Comparison of ENCODE assay signal across 12 mouse cellular contexts in genomic region chr9:21311695-21312094, GRCm38 (mm10). TPM values are rescaled to one million over a fixed set of nuclear protein-coding genes. Genes with fewer than 3 reads are reported as not detected.
DNase-seq lines count a peak whose midpoint lies in the region; ATAC-seq and TF ChIP-seq lines count a peak whose summit lies in the region.
"Had no signal": no experiment of that assay in that cellular context is flagged by ENCODE, and none has a peak within 500 bp of the region (broad histone marks: within the 10 kb centered on the region; RNA-seq: fewer than 3 reads in every experiment).

No protein-coding gene starts in this region.

- peaks cover 23% of the 10 kb centered on the region for H3K27me3 ChIP-seq in hindbrain, embryonic 10.5 days (ENCODE audit: insufficient read depth, poor library complexity, severe bottlenecking)
- H3K27me3 ChIP-seq in hindbrain, embryonic 11.5 days (ENCODE audit: control insufficient read depth, insufficient read depth, low read length) = peaks cover 10% of the 10 kb centered on the region
- H3K27me3 ChIP-seq in hindbrain, embryonic 13.5 days = peaks cover 18% of the 10 kb centered on the region
- H3K27me3 ChIP-seq in midbrain, embryonic 13.5 days = peaks cover 18% of the 10 kb centered on the region
- H3K27me3 ChIP-seq in cerebellum, adult 2 months (ENCODE audit: control insufficient read depth, insufficient read depth, low read length) = no peaks in the 10 kb centered on the region

- no peak overlapping the region for H3K4me2 ChIP-seq in hindbrain, embryonic 11.5 days (replicated peaks; ENCODE audit: low read depth, low read length)
- peak overlapping the region; percentile 39 for H3K4me2 ChIP-seq in hindbrain, embryonic 13.5 days
- H3K4me2 ChIP-seq in midbrain, embryonic 13.5 days (replicated peaks) = no peak overlapping the region

- 25% methylated on average over 7 of the region's 7 CpGs for WGBS in hindbrain, embryonic 10.5 days
- WGBS in hindbrain, embryonic 11.5 days = 27% methylated on average over 7 of the region's 7 CpGs
- 24% methylated on average over 7 of the region's 7 CpGs for whole genome bisulfite sequencing in hindbrain, embryonic 13.5 days
- WGBS in midbrain, embryonic 13.5 days = 24% methylated on average over 7 of the region's 7 CpGs
- 56% methylated on average over 7 of the region's 7 CpGs for WGBS in cerebellum, adult 2 months

- in situ Hi-C loops in ES-E14 (cut with MboI; ENCODE audit: low sequenced_read_pairs in 2 of 2, unreplicated experiment in 2 of 2) = no loop called here

- no peak overlapping the region for H3K9ac ChIP-seq in hindbrain, embryonic 11.5 days (ENCODE audit: low read depth, low read length)
- H3K9ac ChIP-seq in ES-E14 (ENCODE audit: insufficient read depth, low read depth, low read length, poor library complexity, severe bottlenecking) = peak overlapping the region; percentile 57
- peak overlapping the region; percentile 29; the same call in 1 of the 2 replicates for H3K9ac ChIP-seq in hindbrain, embryonic 13.5 days
- no peak overlapping the region for H3K9ac ChIP-seq in midbrain, embryonic 13.5 days (replicated peaks)

- DNase-seq in hindbrain, embryonic 10.5 days (ENCODE audit: low spot score) = no peak
- DNase-seq in hindbrain, embryonic 11.5 days (ENCODE audit: low spot score) = no peak
- no peak for DNase-seq in ES-E14 (ENCODE audit: low read depth, low spot score)
- no peak for DNase-seq in cerebellum, adult 2 months
- DNase-seq in left cerebral cortex, adult 18-20 months (ENCODE audit: low spot score in 2 of 2) = no peak
- DNase-seq: adrenal gland, adult 2 months; cerebellum, adult 9-11 months had no signal

- ATAC-seq in hindbrain, embryonic 11.5 days (ENCODE audit: low FRiP score) = no peak
- ATAC-seq in hindbrain, embryonic 13.5 days (ENCODE audit: low FRiP score) = no peak
- ATAC-seq in midbrain, embryonic 13.5 days = no peak
- no peak for ATAC-seq in inflammation-experienced regulatory T-cells, adult 6 months

- no peak for TF ChIP-seq CTCF in cerebellum, adult 2 months (IDR thresholded peaks at IDR 0.05; ENCODE audit: borderline replicate concordance, insufficient read depth, low read depth, low read length)

- peaks cover 12% of the 10 kb centered on the region for H3K4me1 ChIP-seq in hindbrain, embryonic 10.5 days (replicated peaks)
- no peaks in the 10 kb centered on the region for H3K4me1 ChIP-seq in hindbrain, embryonic 11.5 days (replicated peaks; ENCODE audit: control insufficient read depth, insufficient read depth, low read length)
- peaks cover 3 to 19% of the 10 kb centered on the region in 2 experiments; a peak in 1 of 4 replicates for H3K4me1 ChIP-seq in ES-E14 (ENCODE audit: control insufficient read depth in 2 of 2, insufficient read depth in 2 of 2, low read length in 2 of 2, poor library complexity in 1 of 2)
- no peaks in the 10 kb centered on the region for H3K4me1 ChIP-seq in hindbrain, embryonic 13.5 days (replicated peaks)
- H3K4me1 ChIP-seq in midbrain, embryonic 13.5 days (replicated peaks) = peaks cover 3% of the 10 kb centered on the region; the same call in 1 of the 2 replicates
- H3K4me1 ChIP-seq in cerebellum, adult 2 months (ENCODE audit: control insufficient read depth, insufficient read depth, low read length) = no peaks in the 10 kb centered on the region

- H3K27ac ChIP-seq in hindbrain, embryonic 10.5 days = no peak overlapping the region
- no peak overlapping the region for H3K27ac ChIP-seq in hindbrain, embryonic 11.5 days (ENCODE audit: low read depth, low read length)
- H3K27ac ChIP-seq in ES-E14 (ENCODE audit: insufficient read depth, low read depth, low read length, poor library complexity, severe bottlenecking) = no peak overlapping the region; the same call in 1 of the 2 replicates
- H3K27ac ChIP-seq in hindbrain, embryonic 13.5 days = no peak overlapping the region
- H3K27ac ChIP-seq in midbrain, embryonic 13.5 days = no peak overlapping the region
- H3K27ac ChIP-seq in cerebellum, adult 2 months (ENCODE audit: insufficient read depth, low read length) = no peak overlapping the region
- H3K27ac ChIP-seq: macrophage had no signal

- no peaks in the 10 kb centered on the region for H3K9me3 ChIP-seq in hindbrain, embryonic 10.5 days
- no peaks in the 10 kb centered on the region for H3K9me3 ChIP-seq in hindbrain, embryonic 11.5 days (ENCODE audit: control insufficient read depth, low read length)
- no peaks in the 10 kb centered on the region for H3K9me3 ChIP-seq in ES-E14 (ENCODE audit: control insufficient read depth, insufficient read depth, low read depth, low read length)
- no peaks in the 10 kb centered on the region for H3K9me3 ChIP-seq in hindbrain, embryonic 13.5 days
- no peaks in the 10 kb centered on the region for H3K9me3 ChIP-seq in midbrain, embryonic 13.5 days

- no peaks in the 10 kb centered on the region for H3K36me3 ChIP-seq in hindbrain, embryonic 10.5 days
- H3K36me3 ChIP-seq in hindbrain, embryonic 11.5 days (ENCODE audit: control insufficient read depth, insufficient read depth, low read length) = no peaks in the 10 kb centered on the region
- H3K36me3 ChIP-seq in ES-E14 (ENCODE audit: control insufficient read depth, insufficient read depth, low read length, poor library complexity, severe bottlenecking) = no peaks in the 10 kb centered on the region; the same call in 1 of the 2 replicates
- no peaks in the 10 kb centered on the region for H3K36me3 ChIP-seq in hindbrain, embryonic 13.5 days
- H3K36me3 ChIP-seq in midbrain, embryonic 13.5 days = no peaks in the 10 kb centered on the region

- H3K4me3 ChIP-seq in hindbrain, embryonic 10.5 days = peak overlapping the region; percentile 42
- H3K4me3 ChIP-seq in hindbrain, embryonic 11.5 days (ENCODE audit: low read depth, low read length) = no peak overlapping the region
- H3K4me3 ChIP-seq in ES-E14 (ENCODE audit: insufficient read depth in 1 of 2, low read depth in 1 of 2, low read length in 2 of 2, poor library complexity in 1 of 2, severe bottlenecking in 1 of 2) = peak overlapping the region; percentile 65 to 68
- peak overlapping the region; percentile 25 for H3K4me3 ChIP-seq in hindbrain, embryonic 13.5 days
- H3K4me3 ChIP-seq in midbrain, embryonic 13.5 days (replicated peaks) = peak overlapping the region; percentile 16; the same call in 1 of the 2 replicates
- no peak overlapping the region for H3K4me3 ChIP-seq in cerebellum, adult 2 months (replicated peaks; ENCODE audit: insufficient read depth, low read depth, low read length)

- no peak for TF ChIP-seq POLR2A in cerebellum, adult 2 months (IDR thresholded peaks at IDR 0.05; ENCODE audit: borderline replicate concordance, insufficient read depth, low read length)

RNA-seq across cellular contexts. Expression of gene Ap1m2, which starts 0.4 kb away (rescaled TPM):
- 4.8 and 14.6 TPM in 2 replicates for polyA plus RNA-seq in hindbrain, embryonic 10.5 days (2016; fragmentation: Nextera tagmentation; extraction: Ambion mirVana)
- polyA plus RNA-seq in hindbrain, embryonic 11.5 days (2014; fragmentation: Nextera tagmentation; extraction: Ambion mirVana) = 3.4 and 5.0 TPM in 2 replicates
- total RNA-seq in ES-E14 (2012; rRNA removed) = 9.8 and 17.1 TPM in 2 replicates
- 0.62 and 0.71 TPM in 2 replicates for polyA plus RNA-seq in hindbrain, embryonic 13.5 days (2015; fragmentation: Nextera tagmentation; extraction: Ambion mirVana)
- polyA plus RNA-seq in midbrain, embryonic 13.5 days (2015; fragmentation: Nextera tagmentation; extraction: Ambion mirVana) = 0.23 and 0.34 TPM in 2 replicates
- 1.6 and 1.8 TPM in 2 replicates for polyA plus RNA-seq in cerebellum, adult 2 months (2012; rRNA removed)
- polyA plus RNA-seq in inflammation-experienced regulatory T-cells, adult 6 months (2017; shearing (Covaris generic)) = 1 to 10 TPM in 1 of 3 experiments, under 1 TPM in 2; 0.36 to 1.0 (median 0.42) TPM
- 1 to 10 TPM; 1.6 TPM for total RNA-seq in left cerebral cortex, adult 18-20 months (2021)
- total RNA-seq: adrenal gland, adult 2 months; gastrocnemius, adult 18-20 months had no signal
- polyA plus RNA-seq: adrenal gland, adult 2 months; macrophage had no signal

RNA-seq across cellular contexts. Expression of gene Slc44a2, which starts 8.8 kb away (rescaled TPM):
- 68.7 and 75.7 TPM in 2 replicates for polyA plus RNA-seq in hindbrain, embryonic 10.5 days (2016; fragmentation: Nextera tagmentation; extraction: Ambion mirVana)
- 60.4 and 66.4 TPM in 2 replicates for polyA plus RNA-seq in hindbrain, embryonic 11.5 days (2014; fragmentation: Nextera tagmentation; extraction: Ambion mirVana)
- total RNA-seq in ES-E14 (2012; rRNA removed) = 46.0 and 73.1 TPM in 2 replicates
- polyA plus RNA-seq in hindbrain, embryonic 13.5 days (2015; fragmentation: Nextera tagmentation; extraction: Ambion mirVana) = 68.1 and 73.8 TPM in 2 replicates
- polyA plus RNA-seq in midbrain, embryonic 13.5 days (2015; fragmentation: Nextera tagmentation; extraction: Ambion mirVana) = 61.6 and 63.1 TPM in 2 replicates
- polyA plus RNA-seq in cerebellum, adult 2 months (2012; rRNA removed) = 67.7 and 70.3 TPM in 2 replicates
- polyA plus RNA-seq in inflammation-experienced regulatory T-cells, adult 6 months (2017; shearing (Covaris generic)) = 100 to 1,000 TPM; 125 to 263 (median 241) TPM
- 10 to 100 TPM; 40.3 to 50.5 TPM for total RNA-seq in left cerebral cortex, adult 18-20 months (2021)

RNA-seq across cellular contexts. Expression of gene Cdkn2d, which starts 20.5 kb away (rescaled TPM):
- polyA plus RNA-seq in hindbrain, embryonic 10.5 days (2016; fragmentation: Nextera tagmentation; extraction: Ambion mirVana) = 58.4 and 73.5 TPM in 2 replicates
- polyA plus RNA-seq in hindbrain, embryonic 11.5 days (2014; fragmentation: Nextera tagmentation; extraction: Ambion mirVana) = 80.3 and 83.2 TPM in 2 replicates
- total RNA-seq in ES-E14 (2012; rRNA removed) = 9.6 and 12.7 TPM in 2 replicates
- 89.2 and 90.3 TPM in 2 replicates for polyA plus RNA-seq in hindbrain, embryonic 13.5 days (2015; fragmentation: Nextera tagmentation; extraction: Ambion mirVana)
- 79.6 and 81.3 TPM in 2 replicates for polyA plus RNA-seq in midbrain, embryonic 13.5 days (2015; fragmentation: Nextera tagmentation; extraction: Ambion mirVana)
- 76.6 and 88.6 TPM in 2 replicates for polyA plus RNA-seq in cerebellum, adult 2 months (2012; rRNA removed)
- 100 to 1,000 TPM; 116 to 131 (median 128) TPM for polyA plus RNA-seq in inflammation-experienced regulatory T-cells, adult 6 months (2017; shearing (Covaris generic))
- 10 to 100 TPM; 52.9 to 61.6 TPM for total RNA-seq in left cerebral cortex, adult 18-20 months (2021)

RNA-seq across cellular contexts. Expression of gene Kri1, which starts 23.9 kb away (rescaled TPM):
- polyA plus RNA-seq in hindbrain, embryonic 10.5 days (2016; fragmentation: Nextera tagmentation; extraction: Ambion mirVana) = 17.6 and 19.4 TPM in 2 replicates
- 13.5 and 15.9 TPM in 2 replicates for polyA plus RNA-seq in hindbrain, embryonic 11.5 days (2014; fragmentation: Nextera tagmentation; extraction: Ambion mirVana)
- total RNA-seq in ES-E14 (2012; rRNA removed) = 81.6 and 108 TPM in 2 replicates
- polyA plus RNA-seq in hindbrain, embryonic 13.5 days (2015; fragmentation: Nextera tagmentation; extraction: Ambion mirVana) = 16.3 and 17.1 TPM in 2 replicates
- polyA plus RNA-seq in midbrain, embryonic 13.5 days (2015; fragmentation: Nextera tagmentation; extraction: Ambion mirVana) = 20.3 and 21.6 TPM in 2 replicates
- polyA plus RNA-seq in cerebellum, adult 2 months (2012; rRNA removed) = 46.8 and 48.2 TPM in 2 replicates
- 10 to 100 TPM; 16.5 to 36.2 (median 26.9) TPM for polyA plus RNA-seq in inflammation-experienced regulatory T-cells, adult 6 months (2017; shearing (Covaris generic))
- total RNA-seq in left cerebral cortex, adult 18-20 months (2021) = 10 to 100 TPM; 36.8 to 38.5 TPM

RNA-seq across cellular contexts. Expression of gene Atg4d, which starts 46.6 kb away (rescaled TPM):
- 52.3 and 59.4 TPM in 2 replicates for polyA plus RNA-seq in hindbrain, embryonic 10.5 days (2016; fragmentation: Nextera tagmentation; extraction: Ambion mirVana)
- polyA plus RNA-seq in hindbrain, embryonic 11.5 days (2014; fragmentation: Nextera tagmentation; extraction: Ambion mirVana) = 45.3 and 50.6 TPM in 2 replicates
- 23.8 and 32.7 TPM in 2 replicates for total RNA-seq in ES-E14 (2012; rRNA removed)
- 51.1 and 51.8 TPM in 2 replicates for polyA plus RNA-seq in hindbrain, embryonic 13.5 days (2015; fragmentation: Nextera tagmentation; extraction: Ambion mirVana)
- 55.3 and 57.8 TPM in 2 replicates for polyA plus RNA-seq in midbrain, embryonic 13.5 days (2015; fragmentation: Nextera tagmentation; extraction: Ambion mirVana)
- polyA plus RNA-seq in cerebellum, adult 2 months (2012; rRNA removed) = 70.9 and 72.4 TPM in 2 replicates
- 10 to 100 TPM; 23.5 to 32.5 (median 24.2) TPM for polyA plus RNA-seq in inflammation-experienced regulatory T-cells, adult 6 months (2017; shearing (Covaris generic))
- 10 to 100 TPM; 46.4 to 49.9 TPM for total RNA-seq in left cerebral cortex, adult 18-20 months (2021)

Comparison
In these comparisons a context has a peak if more than half of its experiments do, and no peak if none do; other contexts are left out.
1. H3K4me3 ChIP-seq: peak in hindbrain, embryonic 10.5 days (single experiment), ES-E14 (2 of 2), hindbrain, embryonic 13.5 days (single experiment) and midbrain, embryonic 13.5 days (single experiment); none in hindbrain, embryonic 11.5 days (single experiment) and cerebellum, adult 2 months (single experiment).
2. H3K9ac ChIP-seq: peak in ES-E14 (single experiment) and hindbrain, embryonic 13.5 days (single experiment); none in hindbrain, embryonic 11.5 days (single experiment) and midbrain, embryonic 13.5 days (single experiment).